Mouse (Mus musculus) CH12F3 (cell line): Measurements from ENCODE around the gene Stard10.

ENCODE experiments used
- in situ Hi-C: fragments of 300-500 bp; cut with MboI; formaldehyde crosslinking; loops from 2 replicates; pipeline ENCODE4 v1.14.3; 2020; ENCODE audit warnings: low sequenced_read_pairs

Stard10 gene

GRCm38 (mm10) chr7:101317014-101317413 lies at the start of gene Stard10:
Gene Stard10, plus strand, starts transcription at chr7:101317086.
- in situ Hi-C loops, result no loop called here

DNA sequence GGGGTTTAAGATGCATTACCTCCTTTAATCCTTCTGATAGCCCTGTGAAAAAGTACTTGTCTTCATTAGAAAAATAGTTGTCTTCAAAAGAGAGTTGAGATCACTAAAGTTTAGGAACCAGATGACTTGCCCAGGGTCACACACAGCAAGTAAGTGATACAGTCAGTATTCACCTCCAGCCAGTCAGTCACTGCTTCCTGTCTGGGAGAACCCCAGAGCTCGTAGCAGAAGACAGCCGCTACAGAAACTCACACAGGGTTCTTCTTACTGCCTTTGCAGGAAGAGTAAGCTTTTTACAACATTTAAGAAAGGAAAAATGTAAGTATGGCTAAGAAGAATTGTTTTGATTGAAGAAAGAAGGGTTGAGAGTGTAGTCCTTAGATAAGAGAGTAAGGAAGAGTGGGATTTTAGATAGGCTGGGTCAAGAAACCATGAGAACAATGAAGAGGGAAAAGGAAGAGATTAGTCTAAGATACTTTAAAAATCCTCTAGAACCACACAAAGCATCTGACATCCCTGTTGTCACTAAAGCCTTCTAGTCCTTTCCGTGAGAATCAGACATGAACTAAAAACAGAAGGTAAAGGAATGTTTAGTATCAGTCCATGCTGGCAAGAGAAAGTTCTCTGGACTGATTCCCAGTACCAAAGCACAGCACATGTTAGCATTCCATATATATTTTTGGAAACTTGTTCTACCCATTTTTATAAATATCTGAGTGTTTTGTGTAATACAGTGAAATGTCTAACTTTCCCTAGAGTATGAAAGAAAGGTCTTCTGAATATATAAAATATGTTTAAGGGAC lies 49.2 kb upstream of the Stard10 start:
- in situ Hi-C loops, result no loop called here

DNA sequence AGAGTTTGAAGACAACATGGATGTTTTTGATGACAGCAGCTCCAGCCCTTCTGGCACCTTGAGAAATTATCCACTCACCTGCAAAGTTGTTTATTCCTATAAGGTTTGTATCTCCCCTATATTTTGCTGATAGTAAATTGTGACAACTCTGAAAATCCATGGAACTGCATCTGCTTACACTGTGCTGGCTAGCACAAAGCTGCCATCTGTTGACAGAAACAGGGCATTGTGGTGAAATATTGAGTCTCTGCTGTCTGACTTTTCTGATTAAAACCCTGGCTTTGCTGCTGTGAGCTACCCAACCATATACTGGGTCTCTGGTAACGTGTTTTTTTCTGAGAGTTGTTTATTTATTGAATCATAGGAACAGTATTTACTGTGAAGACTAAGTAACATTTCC lies 45.3 kb upstream of the Stard10 start:
- in situ Hi-C loops, result no loop called here

GRCm38 (mm10) chr7:101272466-101273160 lies 44.3 kb upstream of the Stard10 start:
- in situ Hi-C loops, result no loop called here

DNA sequence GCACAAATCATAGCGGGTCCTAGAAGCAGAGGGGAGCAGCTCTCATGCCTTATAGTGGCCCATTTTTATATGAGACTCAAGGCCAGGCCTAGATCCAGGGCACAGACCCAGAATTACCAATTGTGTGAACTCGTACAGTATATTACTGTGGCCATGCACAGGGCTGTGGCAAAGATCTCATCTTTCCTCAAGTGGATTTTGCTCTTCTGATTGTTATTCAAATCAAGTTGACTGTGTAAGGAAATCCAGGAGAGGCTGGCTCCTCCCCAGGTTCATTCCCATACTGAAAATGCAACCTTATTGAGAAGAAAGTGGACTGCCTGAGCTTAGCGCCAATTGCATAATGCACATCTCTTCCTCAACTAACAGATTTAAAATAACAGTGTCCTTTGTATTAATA lies 34.2 kb upstream of the Stard10 start:
- in situ Hi-C loops, result no loop called here

GRCm38 (mm10) chr7:101284504-101284903 lies 32.4 kb upstream of the Stard10 start:
- in situ Hi-C loops, result no loop called here

- in situ Hi-C loops, result no loop called here
Observed at GRCm38 (mm10) chr7:101286891-101287290, 30.0 kb upstream of the Stard10 start.

DNA sequence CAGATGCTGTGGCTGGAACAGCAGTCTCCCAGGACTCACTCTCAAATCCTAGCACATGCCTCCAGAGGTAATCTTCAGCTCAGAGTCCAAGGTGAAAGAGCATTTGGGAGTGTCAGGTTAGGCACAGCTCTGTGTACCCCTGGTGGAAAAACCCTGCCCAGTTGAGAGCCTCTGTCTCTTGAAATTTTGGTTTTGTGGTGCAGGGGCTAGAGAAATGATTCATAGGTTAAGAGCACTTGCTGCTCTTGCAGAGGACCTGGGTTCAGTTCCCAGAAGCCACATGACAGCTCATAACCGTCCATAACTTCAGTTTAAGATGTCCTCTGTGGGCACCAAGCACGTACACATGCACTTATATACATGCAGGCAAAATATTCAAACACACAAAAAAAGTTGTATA lies 29.1 kb upstream of the Stard10 start:
- in situ Hi-C loops, result no loop called here

GRCm38 (mm10) chr7:101288436-101288835 lies 28.4 kb upstream of the Stard10 start:
- in situ Hi-C loops, result no loop called here

DNA sequence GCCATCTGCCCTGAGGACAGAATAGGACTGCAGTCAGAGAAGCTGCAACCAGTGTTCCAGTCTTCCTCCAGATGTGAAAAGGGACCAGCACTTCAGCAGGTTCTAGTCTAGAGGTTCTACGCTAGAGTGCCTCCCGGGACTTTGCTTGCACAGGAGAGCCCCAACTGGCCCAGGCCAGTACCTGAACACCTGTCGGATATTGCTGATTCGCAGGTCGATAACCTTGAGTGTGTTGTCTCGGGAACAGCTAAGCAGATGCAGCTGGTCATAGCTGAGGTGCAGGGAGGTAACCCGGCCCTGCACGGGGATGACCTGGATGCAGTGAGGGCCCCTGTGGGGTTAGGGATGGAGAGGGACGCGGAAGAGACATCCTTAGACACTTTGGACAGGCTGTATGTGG lies 26.5 kb upstream of the Stard10 start:
- in situ Hi-C loops, result no loop called here

- in situ Hi-C loops, result no loop called here
Observed at GRCm38 (mm10) chr7:101291211-101291610, 25.7 kb upstream of the Stard10 start.

GRCm38 (mm10) chr7:101291641-101292040 lies 25.2 kb upstream of the Stard10 start:
- in situ Hi-C loops, result no loop called here

DNA sequence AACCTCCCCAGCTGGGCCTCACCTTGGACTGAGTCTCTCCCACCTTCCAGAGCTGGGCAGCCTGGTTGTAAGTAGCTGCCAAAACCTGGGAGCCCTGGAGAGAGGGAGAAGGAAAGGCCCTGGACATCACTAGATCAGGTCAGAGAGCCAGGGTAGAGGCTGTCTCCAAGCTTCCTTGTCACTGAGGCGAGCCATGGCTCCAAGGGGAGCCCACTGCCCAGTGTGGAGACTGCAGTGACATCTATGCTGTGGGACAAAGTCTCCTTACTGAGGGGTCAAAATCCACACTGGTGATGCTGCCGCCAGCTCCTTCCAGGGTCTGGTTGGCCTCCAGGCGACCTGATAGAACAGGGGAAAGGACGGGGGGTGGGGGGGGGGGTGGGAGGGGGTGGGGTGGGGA lies 24.8 kb upstream of the Stard10 start:
- in situ Hi-C loops, result no loop called here

DNA sequence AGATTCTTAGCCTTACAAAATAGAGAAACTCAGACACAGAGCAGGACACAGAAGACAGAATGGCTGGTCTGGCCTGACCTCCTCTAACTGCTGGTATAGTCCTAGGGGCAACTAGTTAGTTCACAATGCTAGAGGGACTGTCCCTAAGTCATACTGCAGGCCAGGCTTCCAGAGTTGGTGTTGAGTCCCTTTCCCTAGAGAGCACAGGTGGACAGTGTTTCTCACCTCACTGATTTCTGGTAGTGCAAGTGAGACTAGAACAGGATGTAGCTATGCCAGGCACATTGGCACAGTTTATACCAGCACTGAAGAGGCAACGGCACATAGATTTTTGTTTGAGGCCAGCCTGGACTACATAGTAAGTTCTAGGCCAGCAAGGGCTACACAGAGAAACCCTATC lies 24.2 kb upstream of the Stard10 start:
- in situ Hi-C loops, result no loop called here

- in situ Hi-C loops, result no loop called here
Observed at GRCm38 (mm10) chr7:101293138-101293537, 23.7 kb upstream of the Stard10 start.

- in situ Hi-C loops, result no loop called here
Observed at GRCm38 (mm10) chr7:101293611-101294010, 23.3 kb upstream of the Stard10 start.

GRCm38 (mm10) chr7:101295438-101295837 lies 21.4 kb upstream of the Stard10 start:
- in situ Hi-C loops, result no loop called here

DNA sequence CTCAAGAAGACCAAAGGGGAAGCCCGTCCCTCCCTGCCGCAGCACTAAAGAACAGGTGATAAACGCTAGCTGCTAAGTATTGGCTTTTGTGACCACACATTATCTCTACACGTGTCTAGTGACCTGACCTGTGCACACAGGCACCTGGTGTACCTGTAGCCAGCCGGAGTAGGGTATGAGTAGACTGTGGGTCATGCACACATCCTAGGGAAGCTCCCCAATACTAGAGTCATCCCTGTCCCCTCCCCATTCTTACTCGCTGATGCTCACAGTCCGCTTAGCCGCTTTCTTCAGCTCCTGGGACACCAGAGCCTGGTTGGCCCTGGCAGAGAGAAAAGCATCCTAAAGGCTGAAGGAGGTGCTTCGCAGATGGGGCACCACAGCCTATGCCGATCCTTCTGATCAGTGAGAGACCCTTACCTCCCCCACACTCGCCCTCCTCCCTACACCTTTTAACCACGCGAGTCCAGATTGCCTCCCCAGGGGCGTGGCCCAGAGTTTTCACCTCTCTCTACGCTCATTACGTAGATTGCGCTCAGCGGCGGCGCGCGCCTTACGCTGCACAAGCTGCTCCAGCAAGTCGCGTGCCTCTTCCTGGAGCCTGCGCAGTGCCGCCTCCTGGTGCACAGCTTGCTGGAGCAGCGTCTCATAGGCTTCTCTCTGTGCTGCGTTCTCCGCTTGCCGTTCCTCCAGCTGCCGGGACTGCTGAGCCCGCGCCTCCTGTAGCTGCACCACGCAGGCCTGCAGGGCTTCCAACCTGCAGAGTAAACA lies 20.4 kb upstream of the Stard10 start:
- in situ Hi-C loops, result no loop called here

GRCm38 (mm10) chr7:101297023-101297405 lies 19.9 kb upstream of the Stard10 start:
- in situ Hi-C loops, result no loop called here

GRCm38 (mm10) chr7:101298375-101298774 lies 18.5 kb upstream of the Stard10 start:
- in situ Hi-C loops, result no loop called here

DNA sequence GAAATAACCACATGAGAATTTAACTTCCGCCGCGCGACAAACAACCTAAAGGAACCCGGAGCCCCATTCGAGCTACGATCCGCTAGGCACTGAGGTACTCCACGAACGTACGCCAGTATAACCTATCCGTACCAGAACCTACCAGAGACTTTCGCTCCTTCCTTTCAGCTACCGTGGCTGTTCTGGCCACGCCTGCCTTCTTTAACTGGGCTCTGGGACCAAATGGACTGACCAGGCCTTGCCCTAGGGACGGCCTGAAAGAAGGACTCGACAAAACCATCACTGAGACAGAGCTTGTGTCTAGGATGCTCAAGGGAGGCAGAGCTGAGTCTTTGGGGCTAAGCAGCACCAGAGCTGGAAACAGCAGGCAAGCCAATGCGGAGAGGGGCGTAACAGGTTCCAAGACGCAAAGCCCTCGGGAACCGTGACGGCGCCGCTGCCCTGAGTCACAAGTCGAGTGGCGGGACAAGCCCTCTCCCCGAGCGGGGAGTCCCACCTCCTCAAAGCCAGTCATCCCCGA lies 15.5 kb upstream of the Stard10 start:
- in situ Hi-C loops, result no loop called here
